Mouse (Mus musculus) hindbrain, embryonic 11.5 days (tissue): Measurements from ENCODE around the gene Lrrc8e. TPM values are rescaled to one million over a fixed set of nuclear protein-coding genes. Genes with fewer than 3 reads are reported as not detected.
A peak's percentile ranks its signal among the peaks of the same experiment; 100 is the strongest.

Source experiments
- ATAC-seq: fragments of 200-750 bp; cut with Nextera tagmentation; 2 replicates; pipeline ENCODE4 v1.8.0; 2017; ENCODE audit warnings: mild to moderate bottlenecking, moderate TSS enrichment, moderate library complexity; ENCODE audit not compliant: low FRiP score
- DNase-seq: peaks from one replicate; pipeline ENCODE4 v3.0.0-alpha.2; 2015; ENCODE audit warnings: low spot score
- H3K27ac ChIP-seq: fragments of 300-500 bp; sonication (generic); 2 replicates; pipeline ENCODE4 v1.5.1; 2014; ENCODE audit warnings: mild to moderate bottlenecking, low read depth, low read length
- H3K27me3 ChIP-seq: fragments of 300-500 bp; sonication (generic); 2 replicates; pipeline ENCODE4 v1.6.1; 2014; ENCODE audit warnings: mild to moderate bottlenecking, low read length, moderate library complexity, mixed read lengths; ENCODE audit not compliant: control insufficient read depth, insufficient read depth
- H3K36me3 ChIP-seq: fragments of 300-500 bp; sonication (generic); 2 replicates; pipeline ENCODE4 v1.6.1; 2014; ENCODE audit warnings: mild to moderate bottlenecking, low read length, moderate library complexity, mixed read lengths; ENCODE audit not compliant: control insufficient read depth, insufficient read depth
- H3K4me1 ChIP-seq: fragments of 300-500 bp; sonication (generic); replicated peaks from 2 replicates; pipeline ENCODE4 v1.6.1; 2014; ENCODE audit warnings: low read length, mixed read lengths; ENCODE audit not compliant: control insufficient read depth, insufficient read depth
- H3K4me2 ChIP-seq: fragments of 300-500 bp; sonication (generic); replicated peaks from 2 replicates; pipeline ENCODE4 v1.6.1; 2014; ENCODE audit warnings: mild to moderate bottlenecking, low read depth, low read length
- H3K4me3 ChIP-seq: fragments of 300-500 bp; sonication (generic); 2 replicates; pipeline ENCODE4 v1.5.1; 2014; ENCODE audit warnings: low read depth, low read length
- H3K9ac ChIP-seq: fragments of 300-500 bp; sonication (generic); 2 replicates; pipeline ENCODE4 v1.6.1; 2014; ENCODE audit warnings: low read depth, low read length
- H3K9me3 ChIP-seq: fragments of 300-500 bp; sonication (generic); 2 replicates; pipeline ENCODE4 v1.6.1; 2016; ENCODE audit warnings: low read length; ENCODE audit not compliant: control insufficient read depth
- WGBS: fragments of 180-500 bp; shearing (Covaris S2); extraction: QIAGEN DNeasy Blood & Tissue Kit; methylation state at CpG from one replicate; pipeline ENCODE4 v1.1.7; 2014; 5-methylcytosine and 5-hydroxymethylcytosine counted together
- polyA plus RNA-seq: library from polyadenylated mRNA; unstranded; fragments of >200 nt; fragmentation: Nextera tagmentation; extraction: Ambion mirVana; gene quantifications from 2 replicates; pipeline ENCODE4 v1.2.1, GENCODE M21; 2014

Lrrc8e gene
- polyA plus RNA-seq, 1 experiment from 2014 or later = 0.06 TPM

DNA sequence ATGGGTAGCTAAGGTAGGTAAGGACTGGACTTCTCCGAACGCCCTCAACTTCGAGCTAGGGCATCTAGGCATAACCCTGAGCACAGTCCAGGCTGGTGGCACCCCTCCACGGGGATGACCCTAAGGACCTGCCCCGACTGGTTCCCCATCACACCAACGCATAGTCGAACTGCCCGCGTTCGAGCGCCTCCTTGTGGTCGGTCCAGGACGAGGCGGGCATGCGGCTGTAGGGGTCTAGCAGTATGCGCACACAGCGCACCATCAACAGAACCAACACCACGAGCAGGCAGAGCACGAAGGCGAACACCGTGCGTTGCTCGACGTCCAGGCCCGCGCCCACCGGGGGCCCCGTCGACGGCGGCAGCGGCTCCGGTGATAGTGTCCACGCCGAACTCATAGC lies 31.6 kb downstream of the Lrrc8e start:
- Histone ChIP-seq H3K36me3 (peaks cover 8% of the 10 kb centered on the region; the same call in 1 of the 2 replicates), H3K4me1 (peaks cover 16% of the 10 kb centered on the region), H3K4me3 (peak overlapping the region; percentile 93), H3K4me2 (peak overlapping the region; percentile 80), H3K9me3 (no peaks in the 10 kb centered on the region), H3K9ac (peak overlapping the region; percentile 95), H3K27ac (peak overlapping the region; percentile 96), H3K27me3 (no peaks in the 10 kb centered on the region)
- WGBS = 2% methylated on average over 34 of the region's 35 CpGs
- DNase-seq (peak; percentile 92), ATAC-seq (peak; percentile 72)

DNA sequence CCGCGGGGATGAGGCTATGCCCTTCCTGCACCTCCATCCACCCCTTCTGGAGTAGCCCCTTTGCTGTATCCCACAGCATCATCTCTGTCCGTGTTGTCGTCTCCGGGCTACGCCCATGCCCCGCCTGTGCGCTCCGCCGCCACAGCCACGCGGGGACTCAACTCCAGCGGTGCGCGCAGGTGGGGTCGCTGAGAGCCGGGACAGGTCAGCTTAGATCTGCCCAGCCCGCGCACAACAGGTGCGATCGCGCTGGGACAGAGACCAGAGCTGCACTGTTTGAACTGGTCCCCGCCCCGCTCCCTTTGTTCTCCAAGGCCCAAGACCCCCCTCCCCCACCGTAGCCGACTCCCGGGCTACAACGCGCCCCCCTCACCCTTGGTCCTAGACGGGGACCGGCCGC lies 32.1 kb downstream of the Lrrc8e start:
- Histone ChIP-seq H3K4me1 (peaks cover 13% of the 10 kb centered on the region), H3K27me3 (no peaks in the 10 kb centered on the region), H3K9me3 (no peaks in the 10 kb centered on the region), H3K4me2 (peak overlapping the region; percentile 80), H3K27ac (peak overlapping the region; percentile 96), H3K9ac (peak overlapping the region; percentile 95), H3K36me3 (peaks cover 8% of the 10 kb centered on the region; the same call in 1 of the 2 replicates), H3K4me3 (peak overlapping the region; percentile 93)
- ATAC-seq (peak; percentile 86), DNase-seq (no peak)
- WGBS = under 1% methylated on average over 27 of the region's 32 CpGs

DNA sequence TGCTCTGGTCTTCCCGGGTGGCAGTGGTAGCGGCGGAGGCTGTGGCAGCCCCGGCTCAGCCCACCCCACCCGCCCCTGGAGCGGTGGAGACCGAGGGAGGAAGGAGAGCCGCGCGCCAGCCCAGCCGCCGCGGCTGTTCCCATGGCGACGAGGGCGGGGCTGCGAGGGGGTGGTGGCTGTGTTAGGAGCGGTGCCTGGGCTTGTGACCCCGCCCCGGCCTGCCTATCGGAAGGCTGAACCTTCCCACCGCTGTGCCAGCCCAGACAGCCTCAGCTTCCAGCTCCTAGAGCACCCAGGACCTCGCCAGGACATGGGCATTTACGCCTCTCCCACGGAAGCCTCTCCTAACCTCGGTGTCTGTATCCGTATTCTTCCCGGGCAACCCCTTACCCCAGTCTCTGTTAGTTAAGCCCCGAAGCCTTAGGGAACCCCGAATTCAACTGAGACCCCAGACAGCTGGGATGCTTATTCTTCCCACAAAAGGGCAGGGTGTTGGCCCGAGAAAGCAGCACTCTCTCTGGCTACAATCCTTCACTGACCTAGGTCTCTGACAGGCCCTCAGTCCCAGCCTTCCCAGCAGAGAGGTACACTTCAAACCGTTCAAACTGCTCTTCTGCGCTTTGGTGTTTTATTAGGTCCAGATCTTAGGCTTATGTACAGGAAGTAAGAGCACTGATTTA lies 32.6 kb downstream of the Lrrc8e start, which contains the start of gene Ctxn1:
Ctxn1 (minus strand) TSS at position 150 of the 680 bp plus-strand sequence.
- ATAC-seq (peak; percentile 94), DNase-seq (peak; percentile 97)
- Histone ChIP-seq H3K9me3 (no peaks in the 10 kb centered on the region), H3K4me3 (peak within 1 kb of the TSS; percentile 93), H3K36me3 (peaks cover 8% of the 10 kb centered on the region; the same call in 1 of the 2 replicates), H3K27me3 (no peaks in the 10 kb centered on the region), H3K4me2 (peak within 1 kb of the TSS; percentile 80), H3K27ac (peak within 1 kb of the TSS; percentile 96), H3K4me1 (peaks cover 7% of the 10 kb centered on the region), H3K9ac (peak within 1 kb of the TSS; percentile 95)
- 8% methylated on average over 24 of the region's 33 CpGs for WGBS

DNA sequence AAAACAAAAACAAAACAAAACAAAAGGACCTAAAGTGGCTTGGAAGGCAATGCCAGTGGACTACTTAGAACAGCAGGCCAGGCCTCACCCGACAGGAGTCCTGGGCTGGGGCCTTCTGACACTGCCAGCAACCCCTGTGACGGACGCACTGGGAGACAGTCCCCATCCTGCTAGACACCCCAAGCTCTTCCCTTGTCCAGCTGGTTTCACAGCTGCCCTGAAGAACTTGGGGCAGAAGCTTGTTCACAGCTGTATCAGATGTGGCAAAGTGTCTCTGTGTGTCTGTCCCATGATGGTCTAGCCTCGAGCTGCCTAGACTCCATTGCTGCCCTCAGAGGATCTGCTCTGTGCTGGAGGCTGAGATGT lies 33.2 kb downstream of the Lrrc8e start:
- ATAC-seq (no peak), DNase-seq (no peak)
- Histone ChIP-seq H3K4me3 (no peak overlapping the region), H3K27me3 (no peaks in the 10 kb centered on the region), H3K4me2 (peak overlapping the region; percentile 80; the same call in 1 of the 2 replicates), H3K27ac (peak overlapping the region; percentile 96), H3K9ac (no peak overlapping the region), H3K36me3 (peaks cover 8% of the 10 kb centered on the region; the same call in 1 of the 2 replicates), H3K9me3 (no peaks in the 10 kb centered on the region), H3K4me1 (peaks cover 7% of the 10 kb centered on the region)
- 80% methylated on average over 4 of the region's 4 CpGs for WGBS

DNA sequence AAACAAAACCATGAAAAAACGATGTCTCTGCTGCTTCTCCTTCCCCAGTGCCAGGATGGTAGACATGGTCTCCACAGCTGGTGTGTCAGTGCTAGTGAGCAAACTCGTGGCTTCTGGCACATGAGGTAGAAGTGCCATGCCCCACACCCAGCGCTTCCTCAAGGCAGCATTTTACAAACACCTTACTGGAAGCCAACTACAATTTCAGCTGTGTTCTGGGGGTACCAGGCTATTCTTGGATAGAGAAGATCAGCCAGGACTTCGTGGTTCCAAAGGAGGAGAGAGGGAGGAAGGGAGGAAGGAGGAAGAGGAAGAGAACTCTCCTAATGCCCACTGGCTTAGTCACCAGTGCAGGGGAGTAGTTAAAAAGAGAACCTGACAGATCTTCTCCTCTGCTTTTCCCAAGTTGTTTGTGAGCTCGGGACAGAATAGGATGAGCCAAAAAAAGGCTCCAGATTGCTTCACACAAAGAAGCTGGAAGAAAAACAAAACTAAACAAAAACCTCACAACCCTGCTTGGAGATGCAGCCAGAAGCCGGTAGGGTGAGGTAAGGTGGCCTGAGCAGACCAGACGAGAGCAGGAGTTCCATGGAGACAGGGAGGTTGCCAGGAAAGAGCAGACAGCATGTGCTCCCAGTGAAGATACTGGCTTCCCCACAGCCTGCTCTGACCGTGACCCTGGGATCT lies 36.6 kb downstream of the Lrrc8e start:
- H3K36me3 ChIP-seq = peaks cover 14% of the 10 kb centered on the region; the same call in 1 of the 2 replicates
- 93% methylated on average over 8 of the region's 8 CpGs for WGBS
- DNase-seq (no peak), ATAC-seq (no peak)
- H3K9me3 ChIP-seq = no peaks in the 10 kb centered on the region
- H3K9ac ChIP-seq = no peak overlapping the region
- no peaks in the 10 kb centered on the region for H3K27me3 ChIP-seq
- H3K4me3 ChIP-seq = no peak overlapping the region
- no peak overlapping the region for H3K27ac ChIP-seq
- H3K4me2 ChIP-seq = no peak overlapping the region
- H3K4me1 ChIP-seq = no peaks in the 10 kb centered on the region; the same call in 1 of the 2 replicates

DNA sequence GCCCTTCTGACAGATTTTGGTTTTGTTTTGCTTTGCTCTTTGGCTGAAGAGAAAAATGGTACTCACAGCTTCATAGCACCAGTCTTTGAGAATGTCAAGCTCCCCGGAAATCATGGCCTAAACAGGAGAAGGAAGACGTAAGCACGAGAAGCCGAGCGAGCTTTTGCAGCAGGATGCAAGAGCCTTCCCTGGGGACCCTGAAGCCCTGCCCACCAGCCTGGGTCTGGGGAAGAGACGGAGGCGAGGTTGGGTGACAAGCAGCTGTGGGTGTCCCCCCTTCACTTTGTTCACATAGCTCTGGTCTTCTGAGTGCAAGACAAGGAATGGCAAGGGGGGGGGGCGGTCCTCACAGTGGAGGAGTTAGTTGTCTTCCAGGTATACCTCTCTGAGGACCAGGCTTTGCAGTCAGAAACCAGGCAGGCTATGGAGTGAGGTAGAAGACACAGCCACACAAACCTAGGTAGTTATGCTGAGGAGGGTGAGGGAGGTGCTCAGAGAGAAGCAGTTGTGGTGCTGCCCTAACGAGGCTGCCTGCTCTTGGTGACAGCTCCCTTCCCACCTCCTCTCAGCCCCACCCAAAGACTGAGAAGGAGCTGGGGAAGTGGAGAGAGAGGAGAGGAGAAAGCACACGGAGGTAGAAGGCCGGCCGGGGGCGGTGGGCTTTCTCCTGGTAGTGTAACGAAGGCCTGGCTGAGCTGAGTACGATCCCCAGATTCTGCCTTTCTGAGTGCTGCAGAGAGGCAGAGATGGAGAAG lies 38.7 kb downstream of the Lrrc8e start:
- DNase-seq (no peak), ATAC-seq (no peak)
- Histone ChIP-seq H3K4me1 (no peaks in the 10 kb centered on the region), H3K4me3 (no peak overlapping the region), H3K9me3 (no peaks in the 10 kb centered on the region), H3K36me3 (peaks cover 15% of the 10 kb centered on the region), H3K4me2 (no peak overlapping the region), H3K27ac (no peak overlapping the region), H3K27me3 (no peaks in the 10 kb centered on the region), H3K9ac (no peak overlapping the region)
- WGBS = 94% methylated on average over 15 of the region's 15 CpGs

DNA sequence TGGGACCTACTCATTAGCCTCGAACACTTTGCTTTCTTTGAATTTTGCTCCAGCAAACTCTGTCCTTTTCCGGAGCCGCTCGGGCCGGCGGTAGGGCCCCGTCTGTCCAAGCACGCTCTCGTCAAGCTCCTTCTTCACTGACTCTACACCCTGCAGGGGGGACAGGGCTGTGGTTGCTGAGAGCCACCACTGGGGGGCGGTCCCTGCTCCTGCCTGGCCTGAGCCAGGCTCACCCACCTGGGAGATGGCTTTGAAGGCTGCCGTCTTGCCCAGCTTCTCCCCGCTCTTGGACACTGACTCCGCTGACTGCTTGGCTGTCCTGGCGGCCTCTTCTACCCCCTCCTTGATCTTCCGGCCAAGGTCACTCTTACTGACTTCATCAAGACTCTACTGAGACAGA lies 41.0 kb downstream of the Lrrc8e start:
- ATAC-seq (peak; percentile 53; the same call in 1 of the 2 replicates), DNase-seq (peak; percentile 33)
- no peaks in the 10 kb centered on the region for H3K4me1 ChIP-seq
- H3K9me3 ChIP-seq = no peaks in the 10 kb centered on the region
- H3K36me3 ChIP-seq = peaks cover 13% of the 10 kb centered on the region
- H3K4me2 ChIP-seq = no peak overlapping the region
- no peaks in the 10 kb centered on the region for H3K27me3 ChIP-seq
- no peak overlapping the region for H3K27ac ChIP-seq
- WGBS = 83% methylated on average over 15 of the region's 15 CpGs
- H3K9ac ChIP-seq = no peak overlapping the region
- no peak overlapping the region for H3K4me3 ChIP-seq

DNA sequence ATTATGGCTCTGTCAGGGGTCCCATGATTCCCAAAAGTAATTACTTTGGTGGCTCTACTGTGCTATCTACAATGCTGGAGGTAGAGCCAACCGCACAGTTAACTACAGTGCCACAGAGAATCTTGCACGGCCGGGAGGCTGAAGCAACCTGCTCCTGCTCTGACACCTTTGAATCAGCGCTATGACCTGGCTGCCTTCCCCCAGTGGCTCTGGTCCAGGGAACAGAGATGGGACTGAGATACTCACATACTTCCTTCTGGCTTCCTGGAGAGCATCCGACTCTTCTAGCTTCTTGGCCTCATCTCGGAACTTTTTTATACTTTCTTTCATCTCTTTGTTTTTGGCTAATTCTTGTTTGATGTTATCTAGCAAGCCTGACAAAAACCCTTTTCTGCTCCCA lies 43.0 kb downstream of the Lrrc8e start:
- Histone ChIP-seq H3K27ac (no peak overlapping the region), H3K27me3 (no peaks in the 10 kb centered on the region), H3K36me3 (peaks cover 15% of the 10 kb centered on the region), H3K9me3 (no peaks in the 10 kb centered on the region), H3K4me1 (no peaks in the 10 kb centered on the region), H3K9ac (no peak overlapping the region), H3K4me2 (no peak overlapping the region), H3K4me3 (no peak overlapping the region)
- ATAC-seq (no peak), DNase-seq (no peak)
- WGBS = 96% methylated on average over 6 of the region's 6 CpGs
